Mouse (Mus musculus) macrophage (primary cell): ENCODE results near the gene Gm20721. TPM values are rescaled to one million over a fixed set of nuclear protein-coding genes. Genes with fewer than 3 reads are reported as not detected.

Source experiments
- H3K27ac ChIP-seq: fragments of 350-480 bp; formaldehyde crosslinking; 2 replicates; pipeline ENCODE4 v1.9.0; 2021
- H3K36me3 ChIP-seq: fragments of 350-480 bp; formaldehyde crosslinking; 2 replicates; pipeline ENCODE4 v1.9.0; 2021; ENCODE audit errors: inconsistent target
- H3K4me3 ChIP-seq: fragments of 350-480 bp; formaldehyde crosslinking; 2 replicates; pipeline ENCODE4 v1.9.0; 2021; ENCODE audit errors: inconsistent target
- H3K79me2 ChIP-seq: fragments of 350-480 bp; formaldehyde crosslinking; 2 replicates; pipeline ENCODE4 v1.9.0; 2021; ENCODE audit errors: inconsistent target
- WGBS: methylation state at CpG from one replicate; pipeline ENCODE4 v1.1.7; 2026; ENCODE audit warnings: inconsistent platforms; ENCODE audit not compliant: missing documents; 5-methylcytosine and 5-hydroxymethylcytosine counted together
- polyA plus RNA-seq: library from polyadenylated mRNA; stranded (reverse); fragments of 250-400 nt; gene quantifications from 3 replicates; pipeline ENCODE4 v1.2.4, GENCODE M21; 2018; ENCODE audit warnings: inconsistent platforms

Gene Gm20721
- polyA plus RNA-seq, 1 experiment from 2014 or later: 12.4 TPM

DNA sequence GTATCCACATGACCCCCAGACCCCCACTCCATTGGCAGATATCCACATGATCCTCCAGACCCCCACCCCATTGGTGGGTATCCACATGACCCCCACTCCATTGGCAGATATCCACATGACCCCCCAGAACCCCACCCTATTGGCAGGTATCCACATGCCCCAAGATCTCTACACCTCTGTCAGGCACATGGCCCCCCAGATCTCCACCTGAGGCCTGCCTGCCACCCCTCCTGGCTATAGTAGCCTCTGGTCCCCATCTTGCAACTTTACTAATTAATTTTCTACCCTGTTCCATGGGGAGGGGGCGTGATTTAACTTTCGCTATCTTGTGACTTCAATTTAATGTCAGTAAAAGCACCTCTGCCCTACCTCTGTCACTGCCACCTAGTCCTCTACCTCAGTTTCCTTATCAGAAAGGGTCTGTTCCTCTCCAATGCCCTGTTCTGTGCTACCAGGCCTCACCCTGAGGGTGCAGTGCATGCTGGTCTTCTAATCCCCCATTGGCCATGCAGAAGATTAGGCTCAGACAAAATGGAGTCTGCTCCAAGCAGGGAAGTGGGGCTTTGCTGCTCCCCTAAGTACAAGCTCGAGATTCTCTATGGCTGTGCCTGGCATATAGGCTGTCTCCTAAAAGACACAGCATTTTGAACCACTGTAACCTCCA is 6.2 kb downstream of the Gm20721 start:
- H3K4me3 ChIP-seq: no peak overlapping the region
- H3K27ac ChIP-seq: no peak overlapping the region
- WGBS: 91% methylated on average over 3 of the region's 3 CpGs
- H3K36me3 ChIP-seq: peaks cover 4% of the 10 kb centered on the region
- peaks cover 87% of the 10 kb centered on the region for H3K79me2 ChIP-seq

DNA sequence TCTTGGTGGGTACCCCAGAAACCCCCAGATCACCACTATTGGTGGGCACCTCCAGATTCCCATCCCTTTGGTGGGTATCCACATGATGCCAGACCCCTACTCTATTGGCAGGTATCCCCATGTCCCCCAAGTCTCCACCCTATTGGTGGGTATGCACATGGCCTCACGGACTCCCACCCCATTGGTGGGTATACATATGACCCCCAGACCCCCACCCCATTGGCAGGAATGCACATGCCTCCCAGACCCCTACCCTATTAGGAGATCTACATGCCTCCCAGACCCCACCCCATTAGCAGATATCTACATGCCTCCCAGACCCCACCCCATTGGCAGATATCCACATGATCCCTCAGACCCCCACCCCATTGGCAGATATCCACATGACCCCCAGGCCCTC is 6.8 kb downstream of the Gm20721 start:
- 100% methylated on average over 1 of the region's 1 CpGs for WGBS
- Histone ChIP-seq H3K79me2 (peaks cover 87% of the 10 kb centered on the region), H3K36me3 (no peaks in the 10 kb centered on the region), H3K4me3 (no peak overlapping the region), H3K27ac (no peak overlapping the region)

DNA sequence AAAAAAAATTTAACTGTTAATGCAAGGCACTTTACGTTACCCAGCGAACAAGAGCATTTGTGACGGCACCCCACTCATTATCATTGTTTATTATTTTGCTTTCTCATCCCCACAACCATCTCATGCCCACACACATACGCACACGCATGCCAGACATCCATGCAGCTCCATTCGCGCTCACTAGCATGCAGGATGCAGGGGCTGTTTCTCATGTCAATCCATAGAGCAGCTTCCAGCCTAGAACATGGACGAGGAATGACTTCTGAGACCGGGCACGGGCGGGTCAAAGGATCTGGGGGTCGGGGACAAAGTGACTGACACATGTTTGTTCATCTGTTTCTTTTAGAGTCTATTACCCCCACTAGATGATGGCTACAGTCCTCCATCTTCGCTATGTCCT is 9.2 kb downstream of the Gm20721 start:
- Histone ChIP-seq H3K36me3 (no peaks in the 10 kb centered on the region), H3K79me2 (peaks cover 100% of the 10 kb centered on the region), H3K27ac (no peak overlapping the region), H3K4me3 (no peak overlapping the region)
- WGBS: 92% methylated on average over 13 of the region's 13 CpGs

DNA sequence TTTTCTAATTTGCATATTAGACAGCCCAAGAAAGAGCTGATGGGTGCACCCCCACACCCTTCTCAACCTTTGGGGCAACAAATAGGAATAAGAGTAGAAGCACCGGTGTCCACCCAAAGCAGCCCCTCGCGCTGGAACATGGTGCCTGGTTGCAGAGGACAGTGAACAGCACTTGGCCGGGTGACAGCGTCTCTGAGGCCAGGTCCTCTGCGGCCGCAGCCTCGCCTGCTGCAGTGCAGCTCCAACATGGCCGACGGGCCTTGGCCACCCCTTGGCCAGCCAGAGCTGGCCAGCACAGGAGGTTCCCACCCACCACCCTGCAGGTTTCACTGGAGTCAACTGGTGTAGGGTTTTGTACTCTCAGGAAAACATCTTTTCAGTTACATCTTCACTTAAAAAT is 12.1 kb downstream of the Gm20721 start:
- WGBS: 95% methylated on average over 10 of the region's 10 CpGs
- no peak overlapping the region for H3K27ac ChIP-seq
- H3K36me3 ChIP-seq: no peaks in the 10 kb centered on the region
- peaks cover 90% of the 10 kb centered on the region for H3K79me2 ChIP-seq
- no peak overlapping the region for H3K4me3 ChIP-seq

DNA sequence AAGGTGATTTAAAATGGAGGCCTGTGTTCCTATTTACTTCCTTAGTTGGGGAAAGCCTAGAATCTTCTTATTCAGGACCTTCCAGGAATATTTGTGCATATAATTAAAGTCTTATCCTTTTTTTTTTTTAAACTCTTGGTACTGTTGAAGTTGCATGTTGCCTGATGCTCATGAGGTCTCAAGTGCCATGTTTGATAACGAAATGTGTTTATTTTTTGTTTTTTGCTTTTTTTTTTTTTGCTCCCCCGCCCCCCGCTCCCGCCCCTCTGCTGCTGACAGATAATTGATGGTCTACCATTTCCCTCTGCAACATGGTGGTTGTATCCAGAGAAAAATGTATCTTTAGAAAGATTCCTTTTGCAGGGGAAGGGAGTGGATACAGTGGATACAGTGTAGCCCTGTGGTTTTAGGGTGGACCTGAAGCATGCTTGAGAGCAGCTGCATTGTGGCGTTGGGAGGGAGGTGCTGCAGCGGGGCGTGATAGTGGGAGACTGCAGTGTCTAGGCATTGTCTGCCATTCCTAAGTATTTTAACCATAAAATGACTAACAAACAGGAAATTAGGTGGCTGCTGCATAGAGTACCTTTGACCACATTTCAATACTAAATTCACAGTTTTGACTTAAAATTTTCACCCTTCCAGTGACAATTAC is 13.1 kb downstream of the Gm20721 start:
- Histone ChIP-seq H3K4me3 (no peak overlapping the region), H3K27ac (no peak overlapping the region), H3K79me2 (peaks cover 80% of the 10 kb centered on the region), H3K36me3 (no peaks in the 10 kb centered on the region)
- 76% methylated on average over 7 of the region's 7 CpGs for whole genome bisulfite sequencing

DNA sequence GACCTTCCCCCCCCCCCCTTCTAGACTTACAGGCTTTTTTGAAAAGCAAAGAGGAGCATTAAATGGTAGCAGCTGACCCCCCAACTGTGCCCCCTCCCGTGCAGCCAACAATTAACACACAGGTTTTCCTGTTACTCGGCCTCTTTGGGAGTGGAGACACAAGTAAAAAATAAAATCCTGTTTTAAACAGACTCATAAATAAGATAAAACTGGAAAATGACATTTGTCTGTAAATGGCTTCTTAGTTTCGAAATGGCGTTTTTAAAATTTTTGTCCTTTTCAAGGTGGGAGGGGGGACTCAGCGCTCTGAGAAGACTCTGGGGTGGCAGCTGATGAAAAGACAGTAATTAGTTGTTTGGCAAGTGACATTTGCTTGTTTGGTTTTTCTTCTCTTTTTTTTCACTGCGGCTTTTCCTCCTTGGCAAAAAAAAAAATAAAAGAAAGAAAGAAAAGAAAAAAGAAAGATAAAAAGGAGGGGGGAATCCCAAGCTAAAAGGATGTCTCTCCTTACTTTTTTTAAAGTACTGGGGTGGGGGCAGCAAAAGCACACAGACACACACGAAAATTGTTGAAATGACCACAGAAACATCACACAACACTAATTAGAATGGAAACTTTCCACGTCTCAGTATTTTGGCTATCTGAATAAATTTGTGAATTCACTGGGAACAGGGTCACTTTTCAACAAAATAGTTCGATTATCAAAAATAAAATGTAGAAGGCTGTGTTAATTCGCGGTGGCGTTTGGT is 15.1 kb downstream of the Gm20721 start:
- Histone ChIP-seq H3K27ac (peak overlapping the region; percentile 36), H3K36me3 (no peaks in the 10 kb centered on the region), H3K4me3 (peak overlapping the region; percentile 50), H3K79me2 (peaks cover 61% of the 10 kb centered on the region)
- 37% methylated on average over 12 of the region's 12 CpGs for WGBS

DNA sequence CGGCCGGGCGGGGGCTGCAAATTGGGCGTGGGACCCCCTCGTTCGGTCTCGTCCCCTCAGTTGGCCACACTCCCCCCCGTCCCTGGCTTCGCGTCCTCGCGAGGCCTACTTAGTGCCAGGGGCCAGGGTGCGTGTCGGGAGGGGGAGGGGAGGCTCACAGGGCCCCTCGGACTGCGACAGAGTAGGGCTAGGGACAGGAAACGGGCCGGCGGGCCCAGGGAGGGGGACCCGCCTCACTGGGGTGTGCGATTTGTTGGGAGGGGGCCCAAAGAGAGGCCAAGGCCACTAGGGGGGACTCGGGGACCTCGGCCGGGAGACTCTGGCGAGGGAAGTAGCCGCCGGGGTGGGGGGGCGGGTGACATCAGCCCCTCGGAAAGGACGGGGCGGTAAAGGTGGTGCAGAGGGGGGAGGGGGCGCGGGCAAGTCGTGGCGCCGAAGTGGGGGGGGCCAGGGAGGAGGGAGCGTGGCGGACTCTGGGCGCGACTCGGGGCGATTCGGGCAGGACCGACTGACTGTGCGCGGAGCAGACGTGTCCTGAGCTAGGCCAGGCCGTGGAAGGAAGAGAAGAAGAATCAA is 15.8 kb downstream of the Gm20721 start:
- peak overlapping the region; percentile 43 for H3K27ac ChIP-seq
- under 1% methylated on average over 48 of the region's 48 CpGs for WGBS
- no peaks in the 10 kb centered on the region for H3K36me3 ChIP-seq
- H3K79me2 ChIP-seq: peaks cover 53% of the 10 kb centered on the region
- H3K4me3 ChIP-seq: peak overlapping the region; percentile 50

DNA sequence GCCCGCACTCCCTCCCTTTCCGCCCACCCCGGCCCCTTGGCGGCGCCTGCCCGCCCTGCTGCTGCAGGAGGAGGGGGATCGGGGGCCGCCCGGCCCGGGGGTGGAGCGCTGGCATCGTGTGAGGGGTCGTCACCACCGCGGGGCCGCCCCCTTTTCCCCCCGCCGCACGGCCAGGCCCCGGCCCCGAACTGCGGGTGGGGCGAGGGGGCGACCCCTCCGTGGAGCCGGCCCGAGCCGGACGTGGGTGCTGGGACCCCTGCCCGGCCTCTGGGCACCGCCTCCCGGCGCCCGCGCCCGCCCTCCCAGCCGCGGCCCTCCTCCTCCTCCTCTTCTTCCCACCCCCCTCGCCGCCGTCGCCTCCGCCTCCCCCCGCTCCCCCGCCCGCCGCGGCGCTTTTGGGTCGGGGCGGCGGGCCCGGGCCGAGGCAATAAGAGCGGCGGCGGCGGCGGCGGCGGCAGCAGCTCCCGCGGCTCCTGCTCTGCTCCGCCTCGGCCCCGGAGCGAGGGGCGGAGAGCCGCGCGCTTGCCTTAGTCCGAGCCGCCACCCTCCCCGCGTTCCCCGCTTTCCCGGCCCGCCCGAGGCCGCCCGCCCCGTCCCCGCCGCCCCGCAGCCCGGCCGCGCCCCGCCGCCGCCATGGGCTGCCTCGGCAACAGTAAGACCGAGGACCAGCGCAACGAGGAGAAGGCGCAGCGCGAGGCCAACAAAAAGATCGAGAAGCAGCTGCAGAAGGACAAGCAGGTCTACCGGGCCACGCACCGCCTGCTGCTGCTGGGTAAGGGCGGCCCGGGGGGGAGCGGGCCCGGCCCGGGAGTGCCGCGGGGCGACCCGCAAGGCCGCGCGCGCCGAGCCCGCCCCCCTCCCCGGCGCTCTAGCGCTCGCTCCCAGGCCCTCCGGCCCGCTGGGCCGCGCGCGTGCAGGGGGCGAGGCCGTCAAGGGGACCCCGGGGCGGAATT is 16.6 kb downstream of the Gm20721 start:
- peak overlapping the region; percentile 43; the same call in 1 of the 2 replicates for H3K27ac ChIP-seq
- H3K4me3 ChIP-seq: peak overlapping the region; percentile 50; the same call in 1 of the 2 replicates
- no peaks in the 10 kb centered on the region for H3K36me3 ChIP-seq
- 1% methylated on average over 41 of the region's 131 CpGs for WGBS
- peaks cover 45% of the 10 kb centered on the region for H3K79me2 ChIP-seq

DNA sequence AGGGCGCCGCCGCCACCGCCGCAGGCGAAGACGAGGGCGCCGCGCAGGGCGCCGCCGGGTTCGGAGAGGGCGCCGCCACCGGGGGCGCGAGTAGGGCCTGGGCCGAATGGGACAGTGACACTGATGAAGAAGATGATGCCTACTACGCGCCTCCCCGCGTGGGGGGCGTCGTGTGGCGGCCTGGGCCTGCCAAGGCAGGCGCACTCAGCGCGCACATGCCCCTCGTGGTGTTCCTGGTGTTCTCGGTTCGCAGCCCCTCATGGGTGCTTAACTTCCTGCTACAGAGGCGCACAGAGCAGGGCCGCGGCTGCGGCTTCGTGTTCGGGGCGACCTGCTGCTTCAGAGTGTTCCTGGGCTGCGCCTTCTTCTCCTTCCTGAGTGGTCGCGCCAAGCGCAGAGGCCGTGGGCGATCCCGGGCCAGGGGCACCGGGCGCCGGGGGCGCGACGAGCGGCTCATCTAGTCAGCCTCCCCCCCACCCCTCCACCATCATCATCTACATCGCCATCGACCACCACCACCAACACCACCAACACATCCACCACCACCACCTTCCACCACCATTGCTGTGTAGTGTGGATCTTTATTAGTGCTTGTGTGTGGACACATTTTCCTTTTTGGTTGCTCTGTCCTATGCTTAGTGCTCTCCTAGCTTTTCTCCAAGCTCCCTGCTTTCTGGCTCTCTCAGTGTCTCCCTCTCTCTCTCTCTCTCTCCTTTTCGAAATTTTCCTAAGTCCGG is 17.4 kb downstream of the Gm20721 start:
- Histone ChIP-seq H3K79me2 (peaks cover 37% of the 10 kb centered on the region), H3K27ac (no peak overlapping the region), H3K36me3 (no peaks in the 10 kb centered on the region), H3K4me3 (peak overlapping the region; percentile 15; the same call in 1 of the 2 replicates)
- 28% methylated on average over 52 of the region's 58 CpGs for WGBS

DNA sequence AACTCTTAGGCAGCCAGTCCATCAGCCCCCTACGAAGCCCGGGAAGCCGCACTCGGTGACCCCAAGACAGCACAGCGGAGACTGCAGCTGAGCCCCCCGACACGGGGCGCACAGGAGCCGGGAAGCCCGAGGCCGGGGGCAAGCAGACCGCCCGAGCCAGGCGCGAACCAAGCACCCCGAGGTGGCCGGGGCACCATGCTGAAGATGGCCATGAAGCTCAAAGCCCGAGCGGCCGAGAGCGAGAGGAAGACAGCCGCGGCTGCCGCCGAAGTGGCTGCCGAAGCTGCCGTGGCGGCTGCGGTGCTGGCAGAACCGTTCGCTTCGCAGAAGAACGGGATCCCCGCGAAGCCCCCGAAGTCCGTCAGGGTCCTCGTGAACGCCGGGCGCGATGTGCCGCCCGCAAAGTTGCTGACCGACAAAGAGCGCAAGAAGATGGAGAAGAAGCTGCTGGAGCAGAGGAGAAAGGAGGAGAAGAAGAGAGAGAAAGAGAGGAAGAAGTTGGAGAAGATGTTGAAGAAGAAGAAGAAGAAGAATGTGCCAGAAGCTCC is 18.1 kb downstream of the Gm20721 start:
- H3K27ac ChIP-seq: no peak overlapping the region
- WGBS: 41% methylated on average over 42 of the region's 46 CpGs
- H3K4me3 ChIP-seq: peak overlapping the region; percentile 21; the same call in 1 of the 2 replicates
- no peaks in the 10 kb centered on the region for H3K36me3 ChIP-seq
- H3K79me2 ChIP-seq: peaks cover 30% of the 10 kb centered on the region

DNA sequence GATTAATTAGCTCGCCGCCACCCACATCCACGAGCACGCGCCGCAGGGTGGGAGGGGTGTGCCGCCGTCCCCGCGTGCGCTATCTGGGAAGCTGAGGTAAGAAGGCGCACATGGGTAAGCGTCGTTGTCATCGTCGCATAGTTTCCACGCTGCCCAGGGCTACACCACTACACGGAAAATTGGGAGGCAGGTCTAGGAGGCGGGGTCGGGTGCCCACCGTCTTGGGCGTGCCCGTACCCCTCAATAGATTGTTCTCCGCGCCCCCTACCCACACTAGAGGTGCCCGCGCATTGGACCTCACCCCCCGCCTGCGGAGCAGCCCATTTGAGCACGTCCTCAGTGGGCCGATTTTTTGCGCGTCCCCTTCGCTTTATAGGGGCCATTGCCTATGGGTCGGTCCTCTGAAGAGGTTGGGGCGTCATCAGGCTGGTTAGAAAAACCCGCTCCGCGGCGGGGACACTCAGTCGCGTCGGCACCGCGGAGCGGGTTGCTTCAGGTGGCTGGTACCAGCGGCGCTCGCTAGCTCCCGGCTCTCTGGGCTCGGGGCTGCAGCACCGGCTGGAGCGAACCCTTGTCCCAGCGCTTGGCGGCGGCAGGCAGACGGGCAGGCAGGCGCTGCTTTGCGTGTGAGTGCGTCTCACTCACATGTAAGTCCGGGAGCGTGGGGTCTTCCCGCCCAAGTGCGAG is 19.1 kb downstream of the Gm20721 start:
- Histone ChIP-seq H3K36me3 (no peaks in the 10 kb centered on the region), H3K27ac (peak overlapping the region; percentile 66), H3K4me3 (peak overlapping the region; percentile 56), H3K79me2 (peaks cover 20% of the 10 kb centered on the region)
- 49% methylated on average over 55 of the region's 64 CpGs for WGBS

DNA sequence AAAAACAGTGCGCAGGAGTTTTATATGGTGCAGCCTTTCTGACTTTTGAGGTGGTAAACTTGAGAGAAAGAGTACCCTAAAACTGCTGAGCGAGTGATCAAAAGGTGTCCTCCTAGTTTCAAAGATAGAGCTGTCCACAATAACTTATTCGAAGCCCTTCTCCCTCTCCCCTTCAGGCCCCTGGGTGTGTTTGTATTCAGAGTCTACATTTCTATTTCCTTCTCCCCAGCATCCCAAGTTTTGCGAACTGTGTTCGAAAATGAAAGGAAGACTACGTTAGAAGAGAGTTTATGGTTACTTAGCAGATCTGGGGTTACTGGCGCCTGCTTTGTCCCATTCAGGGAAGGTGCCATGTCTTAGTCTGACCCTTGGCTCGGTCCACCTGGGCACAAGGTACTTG is 20.0 kb downstream of the Gm20721 start:
- Histone ChIP-seq H3K4me3 (peak overlapping the region; percentile 56), H3K36me3 (no peaks in the 10 kb centered on the region), H3K79me2 (peaks cover 11% of the 10 kb centered on the region), H3K27ac (no peak overlapping the region)
- WGBS: 59% methylated on average over 8 of the region's 8 CpGs

DNA sequence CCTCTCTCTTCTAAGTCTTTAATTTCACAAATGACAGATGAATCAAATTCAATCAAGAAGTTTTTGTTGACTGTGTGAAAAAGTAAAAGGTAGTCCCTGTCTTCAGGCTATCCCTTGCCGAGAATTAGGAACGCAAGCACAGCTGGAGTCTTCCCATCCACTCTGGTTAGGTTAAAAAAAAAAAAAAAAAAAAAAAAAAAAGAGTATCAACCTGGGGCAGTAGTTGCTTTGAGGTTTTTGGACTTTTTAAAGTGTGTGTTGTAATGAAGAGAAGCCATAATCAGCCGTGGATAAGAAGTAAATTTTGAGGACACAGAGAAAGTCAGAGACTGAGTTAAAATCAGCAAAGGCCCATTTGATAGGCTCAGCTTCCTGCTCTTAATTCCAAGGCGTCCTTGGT is 20.5 kb downstream of the Gm20721 start:
- Histone ChIP-seq H3K4me3 (peak overlapping the region; percentile 56; the same call in 1 of the 2 replicates), H3K27ac (no peak overlapping the region)
- 48% methylated on average over 2 of the region's 4 CpGs for whole genome bisulfite sequencing

More for the DNA sequence above, 20.5 kb downstream of the Gm20721 start:
- Histone ChIP-seq H3K79me2 (peaks cover 6% of the 10 kb centered on the region), H3K36me3 (no peaks in the 10 kb centered on the region)
